Mouse (Mus musculus): ENCODE results near the gene Nemf.
"Not testable (repeated sequence)": the region's sequence is repeated elsewhere in the genome, so short reads cannot be mapped to it uniquely, and the experiment has no call there.

The Nemf gene

DNA sequence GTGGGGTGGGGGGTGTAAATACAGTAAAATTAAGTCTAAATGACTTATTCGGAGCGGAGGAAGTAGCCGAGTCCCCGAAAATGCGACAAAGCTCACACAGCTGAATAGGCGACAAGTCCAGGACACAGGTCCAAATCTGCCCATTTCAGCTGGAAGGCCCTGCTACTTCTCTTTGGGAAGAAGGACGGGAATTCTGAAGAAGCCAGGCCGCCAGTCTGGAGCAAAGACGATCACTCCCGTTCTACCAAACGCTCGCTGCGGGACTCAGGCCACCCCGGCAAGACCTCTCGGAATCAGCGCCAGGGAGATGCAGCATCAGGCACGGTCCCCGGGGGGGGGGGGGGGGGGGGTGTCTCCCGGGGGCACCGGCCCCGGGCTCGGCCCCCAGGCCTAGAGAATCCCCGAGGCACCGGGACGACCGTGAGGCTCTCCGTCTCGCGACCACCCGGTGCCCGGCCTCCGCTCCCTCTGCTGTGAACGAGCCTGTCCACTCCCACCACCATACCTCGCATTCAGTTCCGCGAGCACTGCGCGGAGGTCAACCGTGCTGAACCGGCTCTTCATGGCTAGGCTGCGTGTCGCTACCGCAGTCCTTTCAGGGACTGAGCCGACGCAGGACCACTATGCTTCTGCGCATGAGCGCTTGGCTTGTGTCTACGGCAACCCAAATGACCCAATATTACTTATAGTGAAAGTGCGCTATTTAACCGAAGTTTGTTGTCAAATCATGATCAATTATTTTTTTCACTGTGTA, at the start of gene Nemf:
Gene Nemf (minus strand): TSS at position 620 of the 754 bp plus-strand sequence.
- DNase-seq (ENCODE audit: low spot score): peak; percentile 95

- DNase-seq (ENCODE audit: low spot score): no peak
Measured at GRCm38 (mm10) chr12:69402594-69403167, 45.7 kb upstream of the Nemf start.

GRCm38 (mm10) chr12:69402100-69402499, 45.1 kb upstream of the Nemf start:
- no peak for DNase-seq (ENCODE audit: low spot score)

GRCm38 (mm10) chr12:69400871-69401286, 43.9 kb upstream of the Nemf start:
- no peak for DNase-seq (ENCODE audit: low spot score)

DNA sequence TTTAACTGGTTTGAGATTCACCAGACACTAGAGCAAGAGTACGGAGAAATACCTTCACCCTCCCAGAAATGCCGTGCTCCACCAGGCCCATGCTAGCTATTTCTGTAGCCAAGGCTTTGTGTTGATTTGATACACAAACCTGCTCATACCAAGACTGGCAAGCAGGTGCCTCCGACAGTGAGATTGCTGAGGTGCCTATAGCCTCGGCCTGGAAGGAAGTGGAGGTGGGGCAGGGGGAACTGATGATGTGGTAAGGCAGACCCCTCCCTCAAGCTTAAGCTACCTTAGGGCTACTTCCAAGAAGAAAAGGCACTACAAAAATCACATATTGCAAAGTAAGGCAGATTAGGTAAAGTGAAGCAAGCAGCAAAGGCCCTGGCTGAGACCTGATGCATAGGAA, 43.4 kb upstream of the Nemf start:
- no peak for DNase-seq (ENCODE audit: low spot score)

GRCm38 (mm10) chr12:69394456-69394855, 37.5 kb upstream of the Nemf start:
- DNase-seq (ENCODE audit: low spot score): no peak

DNA sequence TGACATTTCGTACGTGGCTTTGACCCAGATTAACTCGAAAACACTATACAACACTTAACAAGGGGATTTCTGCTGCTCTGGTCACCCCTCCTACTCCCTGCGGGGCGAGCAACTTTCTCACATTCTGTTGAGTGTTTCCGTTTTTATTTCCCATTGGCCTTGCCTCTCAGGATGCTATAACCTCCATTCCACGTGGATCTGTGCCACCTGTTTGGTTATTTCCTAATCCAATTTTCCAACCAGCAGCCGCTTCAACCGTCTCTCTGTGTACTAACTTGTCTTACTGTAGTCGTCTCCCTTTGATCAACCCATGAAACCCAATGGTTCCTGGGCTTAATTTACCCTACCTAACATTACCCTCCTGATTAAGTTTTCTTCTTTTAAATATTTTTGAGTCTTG, 36.1 kb upstream of the Nemf start:
- DNase-seq (ENCODE audit: low spot score): no peak

DNA sequence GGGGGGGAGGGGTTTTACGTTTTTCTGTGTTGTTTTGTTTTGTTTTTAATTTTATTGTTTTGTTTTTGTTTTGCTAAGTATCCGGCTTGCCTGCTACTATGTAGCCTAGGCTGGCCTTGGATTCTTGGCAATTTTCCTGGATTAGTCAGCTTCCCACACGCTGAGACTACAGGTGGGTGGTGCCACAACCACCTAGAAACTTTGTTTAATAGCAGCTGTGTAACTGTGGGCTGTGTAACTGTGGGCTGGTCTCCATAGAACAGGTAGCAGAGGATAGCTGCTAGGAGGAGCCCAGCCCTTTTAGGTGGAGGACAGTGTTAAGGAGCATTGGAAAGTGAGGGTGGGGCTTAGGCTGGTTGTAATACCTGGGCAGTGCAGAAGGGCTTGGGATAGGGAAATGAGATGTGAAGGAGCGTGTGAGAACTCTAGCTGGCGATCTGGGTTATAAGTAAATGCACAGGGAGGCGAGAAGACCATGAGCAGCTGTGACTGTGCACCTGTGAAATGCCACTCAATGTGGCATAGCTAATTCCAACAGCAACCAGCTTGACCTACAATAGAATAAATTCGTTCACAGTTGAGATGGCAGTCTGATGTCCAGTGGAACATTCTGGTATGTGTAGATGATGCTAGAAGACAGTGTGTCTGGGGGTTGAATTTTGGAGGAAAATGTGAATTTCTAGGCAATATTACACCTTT, 33.2 kb upstream of the Nemf start:
- DNase-seq (ENCODE audit: low spot score): no peak

DNA sequence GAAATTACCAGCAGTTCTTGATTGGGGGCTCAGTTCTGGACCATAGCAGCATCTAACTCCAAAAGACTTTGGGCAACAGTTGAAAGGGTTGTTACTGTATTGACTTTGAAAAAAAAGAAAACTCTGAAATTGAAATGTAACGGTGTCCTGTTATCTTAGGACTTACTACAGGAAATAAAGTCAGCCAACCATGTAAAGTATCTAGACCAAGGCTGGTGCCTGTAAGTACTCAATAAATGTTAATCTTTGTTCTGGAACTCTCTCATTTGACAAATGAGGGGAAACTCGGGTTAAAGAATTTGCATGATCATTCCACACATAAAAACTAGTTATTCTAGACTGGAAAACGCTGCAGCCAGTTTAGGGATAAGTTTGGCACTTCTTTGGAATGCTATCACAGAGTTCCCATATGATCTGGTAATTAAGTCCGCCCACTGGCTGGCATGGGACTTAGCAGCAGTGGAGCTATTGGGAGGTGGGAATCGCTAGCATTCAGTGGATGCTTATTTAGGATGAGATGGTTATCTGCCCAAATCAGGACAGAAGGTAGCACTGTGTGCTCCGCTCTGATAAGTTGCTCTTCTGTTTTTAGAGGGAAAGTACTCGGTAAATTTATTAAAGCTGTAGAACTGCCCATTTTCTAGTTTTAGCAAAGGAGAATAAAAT, 32.4 kb upstream of the Nemf start:
- no peak for DNase-seq (ENCODE audit: low spot score)

DNA sequence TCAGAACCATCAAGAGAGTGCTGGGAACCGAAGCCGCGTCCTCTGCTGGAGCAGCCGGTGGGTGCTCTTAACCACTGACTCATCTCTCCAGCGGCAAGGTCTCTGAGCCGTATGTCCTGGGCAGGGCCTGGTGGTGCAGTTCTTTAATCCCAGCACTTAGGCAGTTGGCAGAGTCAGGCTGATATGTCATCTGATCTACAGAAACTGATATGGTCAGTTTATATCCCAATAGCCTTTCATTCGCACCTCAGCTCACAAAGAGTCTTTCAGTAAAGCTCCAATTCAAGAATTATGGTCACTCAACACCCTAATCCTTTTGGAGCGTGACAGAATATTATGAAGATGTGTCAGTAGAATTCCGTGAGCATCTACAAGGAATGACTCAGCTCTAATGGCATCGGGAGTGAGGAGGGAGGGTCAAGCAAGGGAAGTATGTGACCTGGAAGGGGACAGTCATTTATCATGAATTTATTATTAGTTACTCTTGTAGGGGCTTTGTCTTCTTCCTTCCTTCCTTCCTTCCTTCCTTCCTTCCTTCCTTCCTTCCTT, 31.4 kb upstream of the Nemf start:
- no peak for DNase-seq (ENCODE audit: low spot score)

- DNase-seq (ENCODE audit: low spot score): not testable (repeated sequence)
Measured at GRCm38 (mm10) chr12:69386281-69386732, 29.3 kb upstream of the Nemf start.

- no peak for DNase-seq (ENCODE audit: low spot score)
Measured at GRCm38 (mm10) chr12:69385542-69386280, 28.7 kb upstream of the Nemf start.

DNA sequence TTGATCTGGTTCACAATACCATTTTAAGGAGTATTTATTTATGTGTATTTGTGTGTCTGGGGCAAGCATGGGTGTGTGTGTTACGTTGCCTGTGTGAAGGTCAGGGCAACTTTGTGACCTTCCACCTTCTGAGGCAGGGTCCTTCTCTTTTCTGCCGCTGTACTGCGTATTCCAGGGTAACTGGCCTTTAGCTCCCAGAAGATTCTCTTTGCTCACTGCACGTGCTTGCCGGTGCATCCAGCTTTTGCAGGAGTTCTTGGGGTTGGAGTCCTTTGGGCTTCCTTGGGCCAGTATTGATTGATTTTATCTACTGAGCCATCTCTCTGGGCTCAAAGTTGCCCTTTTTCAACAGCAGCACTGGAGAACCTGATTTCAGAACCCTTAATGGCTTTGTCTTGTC, 27.6 kb upstream of the Nemf start:
- DNase-seq (ENCODE audit: low spot score): no peak

DNA sequence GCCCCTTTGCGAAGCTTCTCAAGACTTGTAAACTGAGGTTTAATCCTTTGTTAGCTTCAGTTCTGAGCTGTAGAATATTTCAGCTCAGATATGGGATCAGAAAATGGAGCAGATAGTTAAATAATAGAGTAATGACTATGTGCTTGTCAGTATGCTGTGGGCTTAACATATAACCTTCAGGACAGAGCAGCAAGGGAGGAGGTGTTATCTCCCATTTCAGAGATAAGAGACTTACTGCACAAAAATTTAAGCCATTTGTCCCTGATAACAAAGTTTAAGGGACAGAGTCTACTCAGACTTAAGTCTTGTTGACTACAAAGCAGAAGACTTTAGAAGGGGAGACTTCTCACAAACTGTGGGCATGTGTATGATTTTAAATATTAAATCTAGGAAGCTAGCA, 25.9 kb upstream of the Nemf start:
- DNase-seq (ENCODE audit: low spot score): no peak

DNA sequence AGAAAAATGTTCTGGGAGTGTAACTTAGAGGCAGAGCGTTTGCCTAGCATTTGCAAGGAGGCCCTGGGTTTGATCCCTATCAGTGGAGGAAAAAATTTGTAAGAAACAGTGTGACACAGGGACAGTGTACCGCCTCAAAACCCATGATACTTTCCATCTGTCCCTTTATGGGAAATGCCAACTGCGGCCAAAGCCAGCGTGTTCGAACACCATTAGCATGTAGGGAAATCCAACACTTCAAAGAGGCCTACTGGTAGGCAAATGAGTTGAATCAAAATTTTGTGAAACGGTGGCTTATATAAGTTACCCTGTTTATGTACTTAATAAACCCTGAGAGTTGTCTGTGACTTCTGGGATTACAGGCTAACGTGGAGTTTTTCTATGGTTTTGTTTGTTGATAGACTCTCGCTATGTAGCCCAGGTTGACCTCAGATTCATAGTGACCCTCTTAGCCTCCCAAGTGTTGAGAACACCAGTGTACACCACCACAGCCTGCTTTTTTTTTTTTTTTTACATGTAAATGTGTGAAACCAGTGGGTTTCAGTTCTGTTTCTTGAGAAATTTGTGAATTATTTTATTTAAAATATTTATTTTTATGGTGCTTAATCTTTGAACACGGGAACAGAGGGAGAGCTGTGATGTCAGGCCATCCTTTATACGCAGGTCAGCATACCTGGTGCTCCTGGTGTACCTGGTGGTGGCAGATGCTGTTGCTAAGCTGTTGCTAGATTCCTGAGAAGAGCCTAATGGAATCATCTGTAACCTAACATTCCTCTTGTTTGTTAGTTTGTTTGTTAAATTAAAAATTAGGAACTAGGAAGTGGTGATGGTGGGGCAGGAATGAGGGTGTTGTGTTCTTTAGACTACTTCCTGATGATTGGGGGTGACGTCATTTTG, 21.8 kb upstream of the Nemf start:
- DNase-seq (ENCODE audit: low spot score): no peak

- DNase-seq (ENCODE audit: low spot score): not testable (repeated sequence)
Measured at GRCm38 (mm10) chr12:69377636-69378035, 20.7 kb upstream of the Nemf start.

GRCm38 (mm10) chr12:69377188-69377587, 20.2 kb upstream of the Nemf start:
- DNase-seq (ENCODE audit: low spot score): no peak

- no peak for DNase-seq (ENCODE audit: low spot score)
Measured at GRCm38 (mm10) chr12:69376132-69376531, 19.2 kb upstream of the Nemf start.

- no peak for DNase-seq (ENCODE audit: low spot score)
Measured at GRCm38 (mm10) chr12:69373850-69374766, 17.1 kb upstream of the Nemf start.
